Mouse (Mus musculus) hindbrain, embryonic 13.5 days (tissue): Measurements from ENCODE around the gene Mbip. TPM values are rescaled to one million over a fixed set of nuclear protein-coding genes. Genes with fewer than 3 reads are reported as not detected.

ENCODE experiments used
- ATAC-seq: fragments of 200-750 bp; cut with Nextera tagmentation; 2 replicates; pipeline ENCODE4 v1.8.0; 2017; ENCODE audit warnings: moderate TSS enrichment; ENCODE audit not compliant: low FRiP score
- H3K27ac ChIP-seq: fragments of 300-500 bp; sonication (generic); 2 replicates; pipeline ENCODE4 v1.5.1; 2015; ENCODE audit warnings: inconsistent platforms, mild to moderate bottlenecking, moderate library complexity
- H3K27me3 ChIP-seq: fragments of 300-500 bp; sonication (generic); 2 replicates; pipeline ENCODE4 v1.6.1; 2015; ENCODE audit warnings: mild to moderate bottlenecking, inconsistent platforms
- H3K36me3 ChIP-seq: fragments of 300-500 bp; sonication (generic); 2 replicates; pipeline ENCODE4 v1.6.1; 2015; ENCODE audit warnings: mild to moderate bottlenecking, inconsistent platforms
- H3K4me1 ChIP-seq: fragments of 300-500 bp; sonication (generic); replicated peaks from 2 replicates; pipeline ENCODE4 v1.6.1; 2015; ENCODE audit warnings: inconsistent platforms
- H3K4me2 ChIP-seq: fragments of 300-500 bp; sonication (generic); 2 replicates; pipeline ENCODE4 v1.6.1; 2015; ENCODE audit warnings: inconsistent platforms, mild to moderate bottlenecking, moderate library complexity
- H3K4me3 ChIP-seq: fragments of 300-500 bp; sonication (generic); 2 replicates; pipeline ENCODE4 v1.5.1; 2015; ENCODE audit warnings: mild to moderate bottlenecking, inconsistent platforms
- H3K9ac ChIP-seq: fragments of 300-500 bp; sonication (generic); 2 replicates; pipeline ENCODE4 v1.6.1; 2015; ENCODE audit warnings: mild to moderate bottlenecking, inconsistent platforms
- H3K9me3 ChIP-seq: fragments of 300-500 bp; sonication (generic); 2 replicates; pipeline ENCODE4 v1.6.1; 2016; ENCODE audit warnings: inconsistent platforms
- WGBS: fragments of 180-500 bp; shearing (Covaris S2); methylation state at CpG from one replicate; pipeline ENCODE4 v1.1.7; 2015; 5-methylcytosine and 5-hydroxymethylcytosine counted together
- polyA plus RNA-seq: library from polyadenylated mRNA; unstranded; fragments of >200 nt; fragmentation: Nextera tagmentation; extraction: Ambion mirVana; gene quantifications from 2 replicates; pipeline ENCODE4 v1.2.1, GENCODE M21; 2015

Mbip gene
- polyA plus RNA-seq, 1 experiment from 2014 or later: 45.7 TPM

DNA sequence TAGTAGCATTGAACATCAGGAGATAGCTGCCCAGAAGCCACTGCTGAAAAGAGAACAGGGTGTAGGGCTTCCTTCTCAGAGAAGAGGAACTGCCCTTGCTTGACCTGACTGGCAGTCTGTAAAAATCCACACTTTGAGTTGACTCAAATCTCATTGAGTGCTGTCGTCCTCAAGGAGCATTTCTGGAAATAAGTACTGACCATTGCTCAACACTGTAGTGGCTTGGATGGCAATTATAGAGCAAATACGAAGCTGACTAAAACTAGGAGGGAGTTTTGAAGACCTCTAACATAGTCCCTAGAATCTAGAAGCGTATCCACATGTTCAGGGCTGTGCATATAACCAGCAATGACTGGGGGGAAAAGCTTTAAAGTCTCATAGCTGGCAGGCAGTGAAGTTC is 64.0 kb downstream of the Mbip start:
- H3K36me3 ChIP-seq: no peaks in the 10 kb centered on the region

More for the DNA sequence above, 64.0 kb downstream of the Mbip start:
- no peaks in the 10 kb centered on the region for H3K9me3 ChIP-seq
- H3K4me3 ChIP-seq: no peak overlapping the region
- 85% methylated on average over 3 of the region's 3 CpGs for WGBS
- no peak for ATAC-seq
- H3K4me1 ChIP-seq: no peaks in the 10 kb centered on the region
- no peaks in the 10 kb centered on the region for H3K27me3 ChIP-seq
- H3K4me2 ChIP-seq: no peak overlapping the region
- no peak overlapping the region for H3K9ac ChIP-seq
- H3K27ac ChIP-seq: no peak overlapping the region

Other genes with a start within 250 kb of the Mbip start
- gene Nkx2-1, start 191.0 kb upstream of the Mbip start, polyA plus RNA-seq: 0.31 TPM in 1 of 2 replicates, not detected in the other